Mouse (Mus musculus): ENCODE results near the gene Npcd. TPM values are rescaled to one million over a fixed set of nuclear protein-coding genes. Genes with fewer than 3 reads are reported as not detected.
"Not testable (repeated sequence)": the region's sequence is repeated elsewhere in the genome, so short reads cannot be mapped to it uniquely, and the experiment has no call there.

The Npcd gene
- total RNA-seq, 1 experiment from 2014 or later = not detected

- ATAC-seq (ENCODE audit: extremely low read depth, insufficient number of reproducible peaks, low FRiP score, poor library complexity, severe bottlenecking) = no peak
Observed at GRCm38 (mm10) chr15:79833251-79834050, 586 bp downstream of the Npcd start.

DNA sequence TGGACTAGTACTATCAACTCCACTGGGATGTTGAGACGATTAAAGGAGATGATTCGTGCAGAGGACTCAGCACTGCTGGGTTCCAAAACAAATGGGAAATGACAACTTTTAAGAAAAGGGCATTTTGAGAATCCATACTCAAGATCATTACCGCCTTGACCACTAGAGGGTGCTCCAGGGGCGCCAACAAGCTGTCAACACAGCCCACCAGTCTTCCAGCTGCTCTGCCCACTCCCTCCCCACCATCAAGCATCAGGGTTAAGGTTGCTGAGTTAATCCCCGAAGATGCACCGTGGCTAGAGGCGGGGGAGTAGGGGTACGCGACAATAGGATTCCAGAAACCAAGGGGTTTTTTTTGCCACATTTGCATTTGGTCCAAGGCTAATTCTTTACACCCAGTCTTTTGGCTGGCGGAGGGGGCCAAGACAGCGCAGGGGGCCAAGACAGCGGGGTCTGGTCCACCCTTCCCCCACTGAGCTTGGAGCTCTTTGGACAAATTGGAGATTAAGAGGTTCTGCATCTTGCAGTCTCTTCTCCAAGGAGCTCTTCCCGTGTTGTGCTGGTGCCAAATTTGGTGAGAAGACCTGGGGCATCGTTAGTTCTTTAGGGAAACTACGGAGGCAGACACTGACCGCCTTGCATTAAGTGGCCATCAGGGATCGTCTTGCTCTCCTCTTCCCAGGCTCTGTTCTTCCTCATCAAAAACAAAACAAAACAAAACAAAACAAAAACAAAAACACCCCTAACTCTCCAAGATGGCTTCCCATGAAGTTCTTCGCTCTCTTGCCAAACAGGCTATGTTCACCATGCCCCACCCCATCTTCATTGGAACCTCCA, 1.8 kb downstream of the Npcd start:
- peak; percentile 52 for ATAC-seq (ENCODE audit: extremely low read depth, insufficient number of reproducible peaks, low FRiP score, poor library complexity, severe bottlenecking)

DNA sequence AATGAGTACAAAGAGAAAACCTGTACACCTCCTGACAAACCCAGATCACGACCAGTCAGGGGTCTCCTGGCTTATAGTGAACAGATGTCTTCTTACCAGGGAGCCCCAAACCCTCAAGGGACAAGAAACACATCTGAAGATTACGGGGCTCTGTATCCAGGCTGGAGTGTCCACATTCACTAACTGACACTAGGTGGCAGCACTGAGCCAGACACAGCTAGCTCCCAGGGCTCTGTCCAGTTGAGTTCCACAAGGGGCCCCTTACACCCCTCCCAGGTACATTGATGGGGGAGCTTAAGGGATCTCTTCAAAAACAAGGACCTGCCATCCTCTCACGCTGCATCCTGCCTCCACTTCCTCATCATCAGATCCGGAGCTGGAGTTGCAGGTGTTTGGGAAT, 3.6 kb downstream of the Npcd start:
- ATAC-seq (ENCODE audit: extremely low read depth, insufficient number of reproducible peaks, low FRiP score, poor library complexity, severe bottlenecking) = peak; percentile 52

GRCm38 (mm10) chr15:79829431-79829830, 4.6 kb downstream of the Npcd start:
- no peak for ATAC-seq (ENCODE audit: extremely low read depth, insufficient number of reproducible peaks, low FRiP score, poor library complexity, severe bottlenecking)

DNA sequence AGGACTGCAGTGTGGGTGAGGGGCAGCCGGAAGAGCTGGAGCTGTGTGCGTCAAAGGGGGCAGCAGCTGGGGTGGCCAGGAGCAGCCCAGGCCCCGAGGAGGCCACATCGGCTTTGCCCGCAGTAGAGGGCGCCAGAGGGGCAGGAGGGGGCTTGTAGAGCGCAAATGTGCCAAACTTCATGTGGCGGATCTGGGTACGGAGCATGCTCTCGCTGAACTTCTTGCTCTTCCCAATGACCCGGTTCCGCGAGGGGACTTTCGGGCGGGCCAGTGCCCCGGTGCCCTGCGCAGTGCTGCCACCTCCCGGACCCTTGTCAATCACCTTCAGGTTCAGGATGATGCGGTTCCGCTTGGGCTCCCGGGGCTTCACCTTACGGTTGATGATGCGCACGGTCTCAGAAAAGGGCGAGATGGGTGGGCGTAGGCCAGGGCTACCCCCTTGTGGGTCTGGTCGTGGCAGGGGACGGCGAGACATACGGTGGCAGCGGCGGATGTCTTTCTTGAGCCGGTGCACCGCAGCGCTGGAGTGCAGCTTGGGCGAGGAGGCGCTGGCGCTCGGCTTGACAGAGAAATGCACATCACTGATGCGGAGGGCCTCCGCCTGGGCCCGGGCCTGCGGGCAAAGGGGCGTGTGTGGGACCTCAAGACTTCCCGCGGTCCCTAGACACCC, 5.5 kb downstream of the Npcd start:
- ATAC-seq (ENCODE audit: extremely low read depth, insufficient number of reproducible peaks, low FRiP score, poor library complexity, severe bottlenecking) = no peak

GRCm38 (mm10) chr15:79827778-79828210, 6.2 kb downstream of the Npcd start:
- no peak for ATAC-seq (ENCODE audit: extremely low read depth, insufficient number of reproducible peaks, low FRiP score, poor library complexity, severe bottlenecking)

- no peak for ATAC-seq (ENCODE audit: extremely low read depth, insufficient number of reproducible peaks, low FRiP score, poor library complexity, severe bottlenecking)
Observed at GRCm38 (mm10) chr15:79827061-79827777, 6.8 kb downstream of the Npcd start.

DNA sequence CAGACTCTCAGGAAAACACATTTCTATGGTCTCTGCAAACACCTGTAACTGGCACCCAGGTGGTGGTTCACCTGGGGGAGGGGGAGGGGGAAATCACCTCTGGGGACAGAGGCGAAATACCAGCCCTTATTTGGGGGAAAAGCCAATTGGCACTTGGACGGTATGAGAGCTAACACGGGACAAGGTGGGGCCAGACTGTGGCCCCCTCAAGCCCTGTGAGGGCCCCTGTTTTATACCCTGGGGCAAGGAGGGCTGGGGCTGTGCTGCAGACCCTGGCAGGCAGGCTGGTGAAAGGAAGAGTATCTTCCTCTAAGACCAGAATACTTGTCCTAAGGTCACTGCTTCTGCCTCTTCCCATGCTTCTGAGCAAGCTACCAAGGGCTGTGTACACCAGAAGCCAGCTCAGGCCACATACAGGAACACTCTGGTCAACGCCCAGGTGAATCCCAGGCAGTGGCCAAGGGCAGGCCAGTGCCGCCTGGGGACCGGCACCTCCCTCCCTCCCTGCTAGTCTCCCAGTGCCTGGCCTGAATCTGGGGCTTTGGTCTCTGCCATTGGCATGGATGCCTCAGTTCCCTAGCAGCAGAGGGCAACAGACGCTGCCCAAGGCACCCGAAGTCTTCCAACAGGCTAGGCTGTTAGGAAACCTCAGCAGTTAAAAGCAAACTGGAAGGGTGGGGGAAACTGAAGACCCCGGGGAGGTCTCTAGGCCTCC, 7.7 kb downstream of the Npcd start:
- no peak for ATAC-seq (ENCODE audit: extremely low read depth, insufficient number of reproducible peaks, low FRiP score, poor library complexity, severe bottlenecking)

DNA sequence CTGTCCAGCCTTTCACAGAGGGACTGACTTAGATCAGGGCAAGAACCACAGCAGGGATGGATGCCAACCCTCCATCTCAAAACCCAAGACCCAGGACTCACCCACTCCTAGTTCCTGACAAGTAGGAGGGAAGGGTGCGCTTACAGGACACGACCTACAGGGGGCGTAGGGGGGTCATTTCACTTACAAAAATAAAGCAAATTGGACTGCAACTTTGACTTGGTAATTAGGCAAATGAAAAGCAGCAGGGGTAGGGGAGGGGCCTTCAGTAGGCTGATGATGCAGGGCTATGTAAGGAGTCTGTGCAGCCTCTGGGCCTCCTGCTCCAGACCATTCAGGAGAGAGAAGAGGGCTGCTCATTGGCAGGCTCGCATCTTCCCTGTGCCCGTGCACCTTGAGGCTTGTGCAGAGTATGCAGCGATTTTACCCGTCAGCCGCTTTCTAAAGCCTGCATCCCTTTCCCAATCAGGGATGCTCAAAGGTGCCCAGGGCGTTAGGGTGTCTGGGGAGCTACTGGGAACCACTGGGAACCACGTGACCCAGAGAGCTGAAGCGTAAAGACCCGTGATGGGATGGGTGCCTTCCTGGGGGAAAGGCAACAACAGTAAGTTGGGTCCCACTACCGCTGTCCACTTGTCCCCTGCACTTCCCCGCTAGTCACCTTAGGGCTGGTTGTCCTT, 8.8 kb downstream of the Npcd start:
- ATAC-seq (ENCODE audit: extremely low read depth, insufficient number of reproducible peaks, low FRiP score, poor library complexity, severe bottlenecking) = peak; percentile 10; the same call in 1 of the 2 replicates

GRCm38 (mm10) chr15:79823588-79824280, 10.3 kb downstream of the Npcd start:
- no peak for ATAC-seq (ENCODE audit: extremely low read depth, insufficient number of reproducible peaks, low FRiP score, poor library complexity, severe bottlenecking)

- no peak for ATAC-seq (ENCODE audit: extremely low read depth, insufficient number of reproducible peaks, low FRiP score, poor library complexity, severe bottlenecking)
Observed at GRCm38 (mm10) chr15:79822265-79823199, 11.5 kb downstream of the Npcd start.

DNA sequence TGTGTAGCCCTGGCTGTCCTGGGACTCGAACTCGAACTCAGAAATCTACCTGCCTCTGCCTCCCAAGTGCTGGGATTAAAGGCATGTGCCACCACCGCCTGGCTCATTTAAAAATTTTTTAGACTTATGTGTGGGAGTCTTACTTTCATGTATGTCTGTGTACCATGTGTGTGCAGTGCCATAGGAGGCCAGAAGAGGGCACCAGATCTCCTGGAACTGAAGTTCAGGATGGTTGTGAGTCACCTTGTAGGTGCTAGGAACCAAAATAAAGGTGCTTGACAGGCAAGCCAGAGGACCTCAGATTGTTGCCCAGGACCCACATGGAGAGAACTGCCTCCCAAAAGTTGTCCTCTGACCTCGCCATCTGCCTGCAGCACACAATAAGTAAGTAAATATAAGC, 15.7 kb downstream of the Npcd start:
- ATAC-seq (ENCODE audit: extremely low read depth, insufficient number of reproducible peaks, low FRiP score, poor library complexity, severe bottlenecking) = no peak

- ATAC-seq (ENCODE audit: extremely low read depth, insufficient number of reproducible peaks, low FRiP score, poor library complexity, severe bottlenecking) = no peak
Observed at GRCm38 (mm10) chr15:79813666-79814258, 20.3 kb downstream of the Npcd start.

DNA sequence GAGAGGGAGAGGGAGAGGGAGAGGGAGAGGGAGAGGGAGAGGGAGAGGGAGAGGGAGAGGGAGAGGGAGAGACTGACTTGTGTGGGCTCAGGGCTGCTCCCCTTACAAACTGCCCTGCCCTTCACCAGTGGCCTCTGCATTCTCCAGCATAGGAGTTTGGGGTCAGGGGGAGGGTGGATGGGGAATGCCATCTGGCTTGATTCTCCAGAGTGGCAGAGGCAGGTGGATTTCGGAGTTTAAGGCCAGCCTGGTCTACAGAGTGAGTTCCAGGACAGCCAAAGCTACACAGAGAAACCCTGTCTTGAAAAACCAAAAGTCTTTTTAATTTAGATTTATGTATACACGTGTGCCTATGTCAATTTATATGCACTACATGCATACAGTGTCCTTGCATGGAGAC, 21.2 kb downstream of the Npcd start:
- ATAC-seq (ENCODE audit: extremely low read depth, insufficient number of reproducible peaks, low FRiP score, poor library complexity, severe bottlenecking) = not testable (repeated sequence)

GRCm38 (mm10) chr15:79810997-79811396, 23.0 kb downstream of the Npcd start:
- no peak for ATAC-seq (ENCODE audit: extremely low read depth, insufficient number of reproducible peaks, low FRiP score, poor library complexity, severe bottlenecking)

DNA sequence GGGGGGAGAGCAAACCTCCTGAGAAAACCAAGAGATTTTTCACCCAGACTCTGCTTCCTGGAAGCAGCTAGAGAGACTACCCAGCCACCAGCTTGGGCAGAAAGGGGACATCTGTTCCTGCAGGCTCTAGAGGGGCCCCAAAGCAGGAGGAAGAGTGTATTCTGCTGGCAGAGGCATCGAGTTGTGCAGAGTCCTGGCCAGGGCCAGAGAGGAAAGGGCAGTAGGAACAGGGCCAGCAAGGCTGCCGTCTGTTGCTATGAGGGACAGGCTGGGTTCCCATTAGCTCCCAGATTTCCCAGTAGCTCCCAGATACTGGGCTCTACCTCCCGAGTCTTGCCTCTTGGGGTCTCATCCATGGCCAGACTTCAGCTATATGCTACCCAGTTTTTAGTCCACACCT, 24.0 kb downstream of the Npcd start:
- no peak for ATAC-seq (ENCODE audit: extremely low read depth, insufficient number of reproducible peaks, low FRiP score, poor library complexity, severe bottlenecking)
